Mouse (Mus musculus) stomach, embryonic 16.5 days (tissue): ENCODE data around the gene Lrrc45. TPM values are rescaled to one million over a fixed set of nuclear protein-coding genes. Genes with fewer than 3 reads are reported as not detected.
"Not testable (repeated sequence)": the region's sequence is repeated elsewhere in the genome, so short reads cannot be mapped to it uniquely, and the experiment has no call there.

Experiments
- ATAC-seq: fragments of 200-750 bp; cut with Nextera tagmentation; 2 replicates; pipeline ENCODE4 v1.8.0; 2017; ENCODE audit warnings: moderate number of reproducible peaks, moderate TSS enrichment; ENCODE audit not compliant: insufficient read depth, low FRiP score
- H3K27ac ChIP-seq: fragments of 300-500 bp; sonication (generic); 2 replicates; pipeline ENCODE4 v1.5.1; 2014; ENCODE audit warnings: low read length
- H3K27me3 ChIP-seq: fragments of 300-500 bp; sonication (generic); 2 replicates; pipeline ENCODE4 v1.6.1; 2014; ENCODE audit warnings: low read length, control low read depth, mixed read lengths; ENCODE audit not compliant: control insufficient read depth, insufficient read depth
- H3K36me3 ChIP-seq: fragments of 300-500 bp; sonication (generic); 2 replicates; pipeline ENCODE4 v1.6.1; 2014; ENCODE audit warnings: low read length; ENCODE audit not compliant: control insufficient read depth, insufficient read depth
- H3K4me1 ChIP-seq: fragments of 300-500 bp; sonication (generic); 2 replicates; pipeline ENCODE4 v1.6.1; 2014; ENCODE audit warnings: low read length, control low read depth, mixed read lengths; ENCODE audit not compliant: control insufficient read depth, insufficient read depth
- H3K4me2 ChIP-seq: fragments of 300-500 bp; sonication (generic); 2 replicates; pipeline ENCODE4 v1.6.1; 2014; ENCODE audit warnings: low read depth, low read length, mixed read lengths
- H3K4me3 ChIP-seq: fragments of 300-500 bp; sonication (generic); replicated peaks from 2 replicates; pipeline ENCODE4 v1.5.1; 2014; ENCODE audit warnings: mild to moderate bottlenecking, low read length
- H3K9ac ChIP-seq: fragments of 300-500 bp; sonication (generic); 2 replicates; pipeline ENCODE4 v1.6.1; 2014; ENCODE audit warnings: low read length
- H3K9me3 ChIP-seq: fragments of 300-500 bp; sonication (generic); replicated peaks from 2 replicates; pipeline ENCODE4 v1.6.1; 2016; ENCODE audit warnings: low read length, control low read depth; ENCODE audit not compliant: control insufficient read depth
- WGBS: fragments of 180-500 bp; shearing (Covaris S2); extraction: QIAGEN DNeasy Blood & Tissue Kit; methylation state at CpG from one replicate; pipeline ENCODE4 v1.1.7; 2014; 5-methylcytosine and 5-hydroxymethylcytosine counted together
- polyA plus RNA-seq: library from polyadenylated mRNA; unstranded; fragments of >200 nt; fragmentation: Nextera tagmentation; extraction: Ambion mirVana; gene quantifications from 2 replicates; pipeline ENCODE4 v1.2.1, GENCODE M21; 2015

The Lrrc45 gene
- polyA plus RNA-seq, 1 experiment from 2014 or later = 59.1 TPM

DNA sequence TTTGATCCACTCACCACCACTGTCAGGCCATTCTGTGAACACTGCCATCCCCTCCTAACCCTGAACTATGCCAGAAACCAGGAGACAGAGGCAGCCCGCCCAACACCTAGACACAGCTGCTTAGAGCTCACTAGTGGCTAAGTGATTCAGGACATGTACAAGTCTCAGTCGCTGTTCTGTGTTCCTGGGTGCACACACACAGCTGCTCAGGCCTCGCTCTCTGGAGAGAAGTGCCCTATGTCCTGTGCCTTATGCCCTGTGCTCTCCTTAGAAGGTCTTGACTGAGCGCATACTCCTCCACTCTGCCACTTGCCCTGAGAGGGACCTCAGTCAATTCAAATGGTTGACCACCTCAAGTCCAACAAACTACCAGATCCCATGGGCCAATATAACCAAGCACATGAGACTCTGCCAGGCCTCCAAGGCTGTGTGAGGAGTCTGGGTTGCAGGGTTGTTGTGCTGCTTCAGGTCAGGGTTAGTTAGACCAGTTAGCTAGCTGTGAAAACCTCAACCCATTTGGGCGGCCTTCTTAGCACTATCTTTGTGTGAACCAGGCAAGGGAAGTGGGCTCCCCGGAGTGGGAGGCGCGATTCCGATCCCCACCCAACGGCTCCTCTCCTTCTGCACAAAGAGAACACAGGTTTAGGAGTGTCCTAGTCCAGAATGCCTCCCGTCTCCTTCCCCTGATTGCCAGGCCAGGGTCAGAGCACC, 15.0 kb downstream of the Lrrc45 start:
- Histone ChIP-seq H3K4me2 (peak overlapping the region; percentile 32; the same call in 1 of the 2 replicates), H3K9ac (no peak overlapping the region), H3K27me3 (no peaks in the 10 kb centered on the region), H3K36me3 (no peaks in the 10 kb centered on the region; the same call in 1 of the 2 replicates), H3K4me1 (peaks cover 6% of the 10 kb centered on the region), H3K4me3 (no peak overlapping the region), H3K9me3 (no peaks in the 10 kb centered on the region), H3K27ac (no peak overlapping the region)
- no peak for ATAC-seq
- WGBS = 67% methylated on average over 11 of the region's 11 CpGs

DNA sequence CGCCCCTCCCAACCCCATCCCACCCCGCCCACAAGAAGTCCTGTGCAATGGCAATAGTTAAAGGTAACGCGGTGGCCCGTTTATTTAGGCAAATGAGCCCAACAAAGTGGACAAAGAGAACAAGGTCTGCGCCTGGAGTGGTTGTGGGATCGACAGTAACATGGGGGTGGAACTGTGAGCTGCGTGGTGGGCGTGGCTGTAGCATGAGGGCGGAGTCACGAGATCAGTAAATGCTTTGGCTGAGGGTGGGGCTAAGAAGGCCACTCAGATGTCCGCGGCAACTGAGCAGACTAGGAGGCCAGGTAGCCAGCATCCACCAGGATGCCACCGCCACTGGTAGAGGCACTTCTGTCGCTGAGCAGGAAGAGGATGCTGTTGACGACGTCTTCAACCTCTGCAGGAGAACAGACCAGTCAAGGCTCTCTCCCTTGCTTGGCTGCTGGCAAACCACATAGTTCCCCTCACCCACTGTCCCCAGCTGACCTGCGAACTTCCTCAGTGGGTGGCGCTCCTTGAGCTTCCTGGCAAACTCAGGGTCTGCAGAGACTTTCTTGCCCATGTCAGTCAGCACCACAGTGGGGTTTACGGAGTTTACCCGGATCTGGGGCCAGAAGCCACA, 15.8 kb downstream of the Lrrc45 start:
- H3K4me1 ChIP-seq, H3K36me3 ChIP-seq, H3K9me3 ChIP-seq, H3K27ac ChIP-seq, H3K4me3 ChIP-seq, H3K27me3 ChIP-seq: not testable (repeated sequence)
- H3K9ac ChIP-seq = 0 out of 2 replicates have a peak overlapping the region, but pooled peaks have one; percentile 4
- WGBS = 2% methylated on average over 17 of the region's 21 CpGs
- peak; percentile 30 for ATAC-seq
- H3K4me2 ChIP-seq = peak overlapping the region; percentile 32

DNA sequence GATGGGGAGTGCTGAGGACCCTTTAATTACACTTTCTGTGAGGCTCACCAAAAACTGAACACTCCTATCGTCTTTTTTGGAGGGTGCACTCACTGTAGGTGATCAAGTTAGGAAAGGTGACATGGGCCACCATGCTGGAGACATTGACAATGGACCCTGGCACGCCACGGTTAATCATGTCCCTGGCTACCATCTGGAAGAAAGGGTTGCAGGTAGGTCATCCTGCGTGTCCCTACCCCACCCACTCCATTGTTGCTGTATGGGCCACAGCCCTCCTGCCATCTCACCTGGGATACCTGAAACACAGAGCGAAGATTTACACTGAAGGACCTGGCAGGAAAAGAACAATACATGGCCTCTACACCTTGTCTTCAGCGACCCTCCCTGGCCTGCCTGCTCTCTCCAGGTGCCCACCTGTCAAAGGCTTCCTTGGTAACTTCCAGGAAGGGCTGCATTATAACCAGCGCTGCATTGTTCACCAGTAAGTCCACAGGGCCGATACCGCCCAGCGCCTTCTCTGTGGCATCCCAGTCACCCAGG, 16.7 kb downstream of the Lrrc45 start:
- Histone ChIP-seq H3K9me3 (no peaks in the 10 kb centered on the region), H3K4me1 (peaks cover 6% of the 10 kb centered on the region), H3K9ac (no peak overlapping the region), H3K36me3 (no peaks in the 10 kb centered on the region; the same call in 1 of the 2 replicates), H3K27ac (no peak overlapping the region), H3K4me2 (no peak overlapping the region), H3K4me3 (no peak overlapping the region), H3K27me3 (no peaks in the 10 kb centered on the region)
- 83% methylated on average over 10 of the region's 10 CpGs for WGBS
- no peak for ATAC-seq

DNA sequence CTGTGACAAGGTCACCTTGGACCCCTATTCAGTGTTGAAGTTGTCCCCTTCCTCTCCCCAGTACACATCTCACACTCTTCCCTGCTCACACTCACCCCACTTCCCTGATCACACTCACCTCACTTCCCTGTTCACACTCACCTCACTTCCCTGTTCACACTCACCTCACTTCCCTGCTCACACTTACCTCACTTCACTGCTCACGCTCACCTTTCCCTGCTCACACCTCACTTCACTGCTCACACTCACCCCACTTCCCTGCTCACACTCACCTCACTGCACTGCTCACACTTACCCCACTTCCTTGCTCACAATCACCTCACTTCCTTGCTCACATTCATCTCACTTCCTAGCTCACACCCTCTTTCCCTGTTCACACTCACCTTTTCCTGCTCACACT, 17.7 kb downstream of the Lrrc45 start:
- 100% methylated on average over 1 of the region's 1 CpGs for WGBS
- peak overlapping the region; percentile 33 for H3K4me2 ChIP-seq
- peaks cover 2% of the 10 kb centered on the region for H3K4me1 ChIP-seq
- H3K9ac ChIP-seq = no peak overlapping the region
- H3K27me3 ChIP-seq = no peaks in the 10 kb centered on the region
- ATAC-seq = no peak
- H3K4me3 ChIP-seq = peak overlapping the region; percentile 19
- no peaks in the 10 kb centered on the region for H3K36me3 ChIP-seq
- H3K9me3 ChIP-seq = no peaks in the 10 kb centered on the region
- H3K27ac ChIP-seq = no peak overlapping the region; the same call in 1 of the 2 replicates

DNA sequence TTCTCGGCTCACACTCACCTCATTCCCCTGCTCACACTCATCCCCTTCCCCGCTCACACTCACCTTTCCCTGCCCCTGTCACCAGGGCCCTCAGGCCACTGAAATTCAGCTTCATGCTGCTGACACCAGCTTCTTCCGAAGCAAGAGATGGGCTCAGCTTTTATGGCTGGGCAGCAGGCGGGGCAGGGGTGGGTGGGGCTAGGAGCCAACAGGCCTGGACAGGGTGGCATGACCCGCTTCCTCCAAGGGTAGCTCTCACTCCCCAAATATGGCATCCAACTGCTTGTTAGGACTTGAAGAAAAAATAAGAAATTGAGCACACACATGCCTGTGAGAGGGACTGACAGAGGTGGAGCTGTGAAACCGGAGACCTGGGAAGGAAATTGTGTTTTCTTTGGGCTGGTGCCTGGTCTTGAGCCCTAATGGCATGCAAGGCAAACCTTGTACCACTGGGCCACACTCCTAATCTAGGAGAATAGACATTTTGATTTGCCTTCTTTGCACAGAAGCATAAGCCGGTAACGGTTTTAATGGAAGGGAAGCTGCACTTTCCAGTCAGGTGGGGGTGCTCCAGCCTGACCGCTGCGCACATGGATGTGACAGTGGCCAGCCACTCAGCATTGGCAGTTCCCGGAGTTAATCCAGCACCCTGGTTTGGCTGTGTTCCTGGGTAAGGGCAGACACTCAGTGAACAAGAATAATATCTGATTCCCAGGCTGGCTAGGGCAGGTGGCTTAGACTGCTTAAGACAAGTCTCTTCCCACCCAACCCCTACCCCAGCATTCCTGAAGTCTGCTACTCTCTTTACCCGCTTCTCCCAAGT, 18.3 kb downstream of the Lrrc45 start, which contains the start of gene Cbr2:
Gene Cbr2 (minus strand): TSS at position 257 of the 823 bp plus-strand sequence.
- peak within 1 kb of the TSS; percentile 19 for H3K4me3 ChIP-seq

DNA sequence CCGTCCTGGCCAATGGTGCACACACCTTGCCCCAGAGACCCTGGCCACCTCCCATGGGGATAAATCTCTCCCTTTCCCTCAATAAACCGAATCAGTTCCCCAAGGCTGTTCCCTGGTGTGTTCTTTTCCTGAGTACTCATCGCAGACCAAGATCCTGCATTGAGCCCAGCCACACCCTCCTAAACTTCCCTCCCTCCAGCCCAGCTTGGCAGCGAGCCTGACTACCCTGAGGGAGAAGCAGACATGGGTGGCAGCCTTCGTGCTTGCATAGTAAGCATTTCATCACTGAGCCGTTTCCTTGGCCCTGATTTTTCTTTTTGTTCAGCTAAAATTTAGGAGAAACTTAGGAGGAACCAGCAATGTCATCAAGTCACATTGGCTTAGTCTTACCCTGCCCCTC, 19.8 kb downstream of the Lrrc45 start:
- no peaks in the 10 kb centered on the region for H3K27me3 ChIP-seq
- H3K9me3 ChIP-seq = no peaks in the 10 kb centered on the region
- no peak overlapping the region for H3K4me3 ChIP-seq
- peak; percentile 42; the same call in 1 of the 2 replicates for ATAC-seq
- H3K4me2 ChIP-seq = no peak overlapping the region
- H3K27ac ChIP-seq = peak overlapping the region; percentile 69
- no peak overlapping the region for H3K9ac ChIP-seq
- H3K36me3 ChIP-seq = no peaks in the 10 kb centered on the region
- no peaks in the 10 kb centered on the region for H3K4me1 ChIP-seq
- WGBS = 45% methylated on average over 6 of the region's 6 CpGs

More for the DNA sequence above, 18.3 kb downstream of the Lrrc45 start, which contains the start of gene Cbr2:
- no peaks in the 10 kb centered on the region for H3K9me3 ChIP-seq
- H3K4me1 ChIP-seq = no peaks in the 10 kb centered on the region
- H3K36me3 ChIP-seq = no peaks in the 10 kb centered on the region
- peak within 1 kb of the TSS; percentile 33 for H3K4me2 ChIP-seq
- 69% methylated on average over 12 of the region's 12 CpGs for WGBS
- H3K27me3 ChIP-seq = no peaks in the 10 kb centered on the region
- no peak for ATAC-seq
- H3K27ac ChIP-seq = peak within 1 kb of the TSS; percentile 69
- H3K9ac ChIP-seq = no peak within 1 kb of the TSS

DNA sequence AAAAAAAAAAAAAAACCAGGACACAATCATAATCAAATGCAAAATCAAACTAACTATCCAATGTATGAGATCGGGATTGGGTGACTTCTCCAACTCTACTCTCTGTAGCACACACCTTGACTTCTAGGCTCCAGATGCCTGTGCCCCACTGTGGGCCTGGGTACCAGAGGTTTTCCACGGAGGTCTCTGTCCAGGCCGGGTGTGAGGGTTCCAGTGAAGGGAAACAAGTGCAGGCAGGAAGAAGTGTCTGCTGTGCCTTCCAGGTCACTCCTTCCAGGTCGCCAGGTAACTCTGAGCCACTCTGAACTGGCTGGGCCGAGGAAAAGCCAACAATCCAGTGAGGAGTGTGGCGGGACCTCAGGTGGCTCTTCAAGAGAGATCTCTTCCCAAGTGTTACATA, 22.7 kb downstream of the Lrrc45 start:
- Histone ChIP-seq H3K4me3 (no peak overlapping the region), H3K9ac (no peak overlapping the region), H3K4me1 (no peaks in the 10 kb centered on the region), H3K9me3 (no peaks in the 10 kb centered on the region), H3K4me2 (no peak overlapping the region), H3K27me3 (no peaks in the 10 kb centered on the region), H3K27ac (no peak overlapping the region), H3K36me3 (no peaks in the 10 kb centered on the region)
- 69% methylated on average over 6 of the region's 6 CpGs for WGBS
- no peak for ATAC-seq

DNA sequence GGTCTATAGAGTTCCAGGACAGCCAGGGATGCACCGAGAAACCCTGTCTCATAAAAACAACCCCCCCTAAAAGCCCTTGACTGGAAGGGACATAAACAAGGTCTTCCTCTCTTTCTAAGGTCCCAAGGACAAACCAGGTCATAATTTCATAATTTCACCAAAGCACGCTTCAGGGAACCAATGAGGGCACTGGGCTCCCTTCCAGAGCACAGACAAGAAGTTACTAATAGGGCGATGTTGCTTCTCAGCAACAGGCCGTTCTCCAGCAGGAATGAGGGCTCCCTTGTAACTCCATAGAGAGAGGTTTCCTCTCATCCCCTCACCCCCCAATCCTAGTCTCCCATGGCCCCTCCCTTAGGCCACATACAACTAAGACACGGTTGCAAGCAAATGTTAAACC, 27.3 kb downstream of the Lrrc45 start:
- Histone ChIP-seq H3K36me3 (no peaks in the 10 kb centered on the region), H3K4me3 (no peak overlapping the region), H3K4me2 (no peak overlapping the region), H3K9me3 (no peaks in the 10 kb centered on the region), H3K4me1 (no peaks in the 10 kb centered on the region), H3K9ac (no peak overlapping the region), H3K27me3 (no peaks in the 10 kb centered on the region), H3K27ac (no peak overlapping the region)
- no peak for ATAC-seq
- WGBS = 87% methylated on average over 5 of the region's 5 CpGs
